In genomic region chr4:148203557-148203956, GRCm38 (mm10) we compare ENCODE assay signal across 26 mouse cellular contexts. TPM values are rescaled to one million over a fixed set of nuclear protein-coding genes. Genes with fewer than 3 reads are reported as not detected.
DNase-seq lines count a peak whose midpoint lies in the region; ATAC-seq lines count a peak whose summit lies in the region.
"Had no signal": no experiment of that assay in that cellular context is flagged by ENCODE, and none has a peak within 500 bp of the region (broad histone marks: within the 10 kb centered on the region; RNA-seq: fewer than 3 reads in every experiment).

No protein-coding gene starts in this region.

- no peaks in the 10 kb centered on the region for H3K36me3 ChIP-seq in midbrain, embryonic 13.5 days
- no peaks in the 10 kb centered on the region for H3K36me3 ChIP-seq in midbrain, embryonic 10.5 days
- no peaks in the 10 kb centered on the region for H3K36me3 ChIP-seq in liver, embryonic 15.5 days (replicated peaks)
- no peaks in the 10 kb centered on the region for H3K36me3 ChIP-seq in hindbrain, embryonic 10.5 days
- H3K36me3 ChIP-seq: embryonic facial prominence, embryonic 15.5 days; forebrain, embryonic 12.5 days; intestine, embryonic 15.5 days; limb, embryonic 15.5 days; neural tube, embryonic 15.5 days had no signal

- no peak for DNase-seq in midbrain, embryonic 10.5 days (ENCODE audit: low spot score)
- DNase-seq in left cerebral cortex, postnatal 25 days (ENCODE audit: low spot score in 2 of 2), result no peak
- DNase-seq in hindbrain, embryonic 10.5 days (ENCODE audit: low spot score), result no peak
- DNase-seq in gastrocnemius, postnatal 25 days, result no peak
- DNase-seq: cerebellum, adult 9-11 months; gastrocnemius, adult 2 months; heart, postnatal 4 days; kidney, postnatal 25 days; left cerebral cortex, postnatal 4 days; lung, postnatal 4 days; right cerebral cortex, adult 18-20 months; right cerebral cortex, postnatal 4 days; thymus, postnatal 14 days had no signal

- ATAC-seq in midbrain, embryonic 13.5 days, result no peak
- ATAC-seq in erythroid progenitor cell, adult 5-6 weeks (replicated peaks; ENCODE audit: low FRiP score, poor library complexity, severe bottlenecking), result peak; percentile 56
- ATAC-seq in liver, embryonic 15.5 days (ENCODE audit: insufficient read depth), result peak; percentile 60
- ATAC-seq: hindbrain, embryonic 16.5 days; Patski had no signal

- 93% methylated on average over 2 of the region's 2 CpGs for WGBS in midbrain, embryonic 13.5 days
- WGBS in midbrain, embryonic 10.5 days, result 94% methylated on average over 2 of the region's 2 CpGs
- WGBS in liver, embryonic 15.5 days (ENCODE audit: insufficient replicate concordance), result 40% methylated on average over 2 of the region's 2 CpGs
- 95% methylated on average over 2 of the region's 2 CpGs for WGBS in hindbrain, embryonic 10.5 days

- intact Hi-C loops in left cerebral cortex, postnatal 25 days (cut with DNase I), result no loop called here

- no peaks in the 10 kb centered on the region for H3K27me3 ChIP-seq in midbrain, embryonic 13.5 days
- H3K27me3 ChIP-seq in midbrain, embryonic 10.5 days (ENCODE audit: low read depth, poor library complexity, severe bottlenecking), result peaks cover 25% of the 10 kb centered on the region
- peaks cover 22% of the 10 kb centered on the region for H3K27me3 ChIP-seq in liver, embryonic 15.5 days
- H3K27me3 ChIP-seq in hindbrain, embryonic 10.5 days (ENCODE audit: insufficient read depth, poor library complexity, severe bottlenecking), result peaks cover 18% of the 10 kb centered on the region
- H3K27me3 ChIP-seq: neural tube, embryonic 15.5 days; Patski had no signal

- H3K27ac ChIP-seq in midbrain, embryonic 13.5 days, result 0 out of 2 replicates have a peak overlapping the region, but pooled peaks have one; percentile 47
- H3K27ac ChIP-seq in midbrain, embryonic 10.5 days (replicated peaks), result no peak overlapping the region
- peak overlapping the region; percentile 90 for H3K27ac ChIP-seq in liver, embryonic 15.5 days (replicated peaks)
- H3K27ac ChIP-seq in hindbrain, embryonic 10.5 days, result no peak overlapping the region
- H3K27ac ChIP-seq: embryonic facial prominence, embryonic 15.5 days; gastrocnemius, adult 2 months; intestine, embryonic 15.5 days; limb, embryonic 15.5 days; neural tube, embryonic 15.5 days had no signal

- no peak overlapping the region for H3K4me3 ChIP-seq in midbrain, embryonic 13.5 days (replicated peaks)
- no peak overlapping the region for H3K4me3 ChIP-seq in midbrain, embryonic 10.5 days
- peak overlapping the region; percentile 35 for H3K4me3 ChIP-seq in liver, embryonic 15.5 days (replicated peaks)
- H3K4me3 ChIP-seq in hindbrain, embryonic 10.5 days, result no peak overlapping the region
- H3K4me3 ChIP-seq: embryonic facial prominence, embryonic 15.5 days; forebrain, embryonic 12.5 days; gastrocnemius, adult 2 months; intestine, embryonic 15.5 days; limb, embryonic 15.5 days; neural tube, embryonic 15.5 days had no signal

- no peak overlapping the region for H3K9ac ChIP-seq in midbrain, embryonic 13.5 days (replicated peaks)
- H3K9ac ChIP-seq in liver, embryonic 15.5 days, result no peak overlapping the region
- H3K9ac ChIP-seq: embryonic facial prominence, embryonic 15.5 days; forebrain, embryonic 12.5 days; intestine, embryonic 15.5 days; limb, embryonic 15.5 days; neural tube, embryonic 15.5 days had no signal

- H3K4me1 ChIP-seq in midbrain, embryonic 13.5 days (replicated peaks), result peaks cover 25% of the 10 kb centered on the region
- peaks cover 30% of the 10 kb centered on the region for H3K4me1 ChIP-seq in midbrain, embryonic 10.5 days
- peaks cover 55% of the 10 kb centered on the region for H3K4me1 ChIP-seq in liver, embryonic 15.5 days (replicated peaks)
- H3K4me1 ChIP-seq in hindbrain, embryonic 10.5 days (replicated peaks), result peaks cover 30% of the 10 kb centered on the region
- H3K4me1 ChIP-seq: embryonic facial prominence, embryonic 15.5 days; intestine, embryonic 15.5 days; limb, embryonic 15.5 days had no signal

- H3K9me3 ChIP-seq in midbrain, embryonic 13.5 days, result no peaks in the 10 kb centered on the region; the same call in 1 of the 2 replicates
- no peaks in the 10 kb centered on the region for H3K9me3 ChIP-seq in midbrain, embryonic 10.5 days (replicated peaks)
- no peaks in the 10 kb centered on the region for H3K9me3 ChIP-seq in liver, embryonic 15.5 days (replicated peaks)
- H3K9me3 ChIP-seq in hindbrain, embryonic 10.5 days, result no peaks in the 10 kb centered on the region
- H3K9me3 ChIP-seq: embryonic facial prominence, embryonic 15.5 days; forebrain, embryonic 12.5 days; intestine, embryonic 15.5 days; limb, embryonic 15.5 days; neural tube, embryonic 15.5 days had no signal

- H3K4me2 ChIP-seq in midbrain, embryonic 13.5 days (replicated peaks), result no peak overlapping the region
- peak overlapping the region; percentile 66 for H3K4me2 ChIP-seq in liver, embryonic 15.5 days
- H3K4me2 ChIP-seq: embryonic facial prominence, embryonic 15.5 days; forebrain, embryonic 12.5 days; intestine, embryonic 15.5 days; limb, embryonic 15.5 days; midbrain, embryonic 11.5 days; neural tube, embryonic 15.5 days had no signal

RNA-seq across cellular contexts. Expression of gene Fbxo2, which starts 43.1 kb away (rescaled TPM):
- polyA plus RNA-seq in midbrain, embryonic 13.5 days (2015; fragmentation: Nextera tagmentation; extraction: Ambion mirVana), result 2.3 and 2.4 TPM in 2 replicates
- polyA plus RNA-seq in midbrain, embryonic 10.5 days (2016; fragmentation: Nextera tagmentation; extraction: Ambion mirVana), result 1.1 and 1.3 TPM in 2 replicates
- total RNA-seq in erythroid progenitor cell, adult 5-6 weeks (2015; ENCODE audit: low replicate concordance), result not detected in 2 replicates
- not detected in 2 replicates for total RNA-seq in erythroid progenitor cell, adult 5-6 weeks (2017; ENCODE audit: low replicate concordance)
- polyA plus RNA-seq in liver, embryonic 15.5 days (2015; fragmentation: Nextera tagmentation; extraction: Ambion mirVana), result 0.28 TPM in 1 of 2 replicates, not detected in the other
- total RNA-seq in left cerebral cortex, postnatal 25 days (2021), result 10 to 100 TPM; 86.8 to 87.2 TPM
- 3.3 and 4.6 TPM in 2 replicates for polyA plus RNA-seq in hindbrain, embryonic 10.5 days (2016; fragmentation: Nextera tagmentation; extraction: Ambion mirVana)
- total RNA-seq in gastrocnemius, postnatal 25 days (2021), result under 1 TPM in 1 of 2 experiments, not detected in 1; 0.28 TPM
- total RNA-seq: granulocyte monocyte progenitor cell, adult 5-6 weeks had no signal
- polyA plus RNA-seq: heart, embryonic 14.5 days had no signal

RNA-seq across cellular contexts. Expression of gene Fbxo44, which starts 43.3 kb away (rescaled TPM):
- polyA plus RNA-seq in midbrain, embryonic 13.5 days (2015; fragmentation: Nextera tagmentation; extraction: Ambion mirVana), result 97.8 and 103 TPM in 2 replicates
- polyA plus RNA-seq in midbrain, embryonic 10.5 days (2016; fragmentation: Nextera tagmentation; extraction: Ambion mirVana), result 39.6 and 58.5 TPM in 2 replicates
- total RNA-seq in erythroid progenitor cell, adult 5-6 weeks (2015; ENCODE audit: low replicate concordance), result 1.1 TPM in 1 of 2 replicates, not detected in the other
- not detected in 2 replicates for total RNA-seq in erythroid progenitor cell, adult 5-6 weeks (2017; ENCODE audit: low replicate concordance)
- 0.51 and 0.54 TPM in 2 replicates for polyA plus RNA-seq in liver, embryonic 15.5 days (2015; fragmentation: Nextera tagmentation; extraction: Ambion mirVana)
- 100 to 1,000 TPM; 133 to 134 TPM for total RNA-seq in left cerebral cortex, postnatal 25 days (2021)
- 48.0 and 86.5 TPM in 2 replicates for polyA plus RNA-seq in hindbrain, embryonic 10.5 days (2016; fragmentation: Nextera tagmentation; extraction: Ambion mirVana)
- total RNA-seq in gastrocnemius, postnatal 25 days (2021), result 1 to 10 TPM; 6.4 to 7.1 TPM

RNA-seq across cellular contexts. Expression of gene Fbxo6, which starts 51.6 kb away (rescaled TPM):
- 15.9 and 19.6 TPM in 2 replicates for polyA plus RNA-seq in midbrain, embryonic 13.5 days (2015; fragmentation: Nextera tagmentation; extraction: Ambion mirVana)
- polyA plus RNA-seq in midbrain, embryonic 10.5 days (2016; fragmentation: Nextera tagmentation; extraction: Ambion mirVana), result 11.4 and 13.0 TPM in 2 replicates
- 3.2 TPM in 1 of 2 replicates, not detected in the other for total RNA-seq in erythroid progenitor cell, adult 5-6 weeks (2015; ENCODE audit: low replicate concordance)
- total RNA-seq in erythroid progenitor cell, adult 5-6 weeks (2017; ENCODE audit: low replicate concordance), result 2.1 TPM in 1 of 2 replicates, not detected in the other
- 11.0 and 11.9 TPM in 2 replicates for polyA plus RNA-seq in liver, embryonic 15.5 days (2015; fragmentation: Nextera tagmentation; extraction: Ambion mirVana)
- total RNA-seq in left cerebral cortex, postnatal 25 days (2021), result 10 to 100 TPM; 26.9 to 28.0 TPM
- polyA plus RNA-seq in hindbrain, embryonic 10.5 days (2016; fragmentation: Nextera tagmentation; extraction: Ambion mirVana), result 11.0 and 15.6 TPM in 2 replicates
- total RNA-seq in gastrocnemius, postnatal 25 days (2021), result 10 to 100 TPM; 28.8 to 29.8 TPM

Comparison
In these comparisons a context has a peak if more than half of its experiments do, and no peak if none do; other contexts are left out.
1. H3K27ac ChIP-seq: peak in midbrain, embryonic 13.5 days (single experiment) and liver, embryonic 15.5 days (single experiment); none in midbrain, embryonic 10.5 days (single experiment) and hindbrain, embryonic 10.5 days (single experiment).
2. RNA of gene Fbxo44, which starts 43.3 kb away (polyA plus RNA-seq): 97.8 to 103 TPM in midbrain, embryonic 13.5 days, 48.0 to 86.5 TPM in hindbrain, embryonic 10.5 days and 39.6 to 58.5 TPM in midbrain, embryonic 10.5 days; 0.51 to 0.54 TPM in liver, embryonic 15.5 days; every median in the first group is over 10 times any median in the second.